Mouse (Mus musculus) gastrocnemius, postnatal 36 days (tissue): Measurements from ENCODE around the gene Olfr465-ps1. TPM values are rescaled to one million over a fixed set of nuclear protein-coding genes. Genes with fewer than 3 reads are reported as not detected.

Experiments used
- DNase-seq, 2 experiments: peaks; one replicate each; pipeline ENCODE4 v3.0.0; 2022
- intact Hi-C: fragments of 180-260 bp; cut with DNase I; formaldehyde crosslinking; loops from one replicate; pipeline ENCODE4 v1.15.1; 2025
- long read RNA-seq, 2 experiments: library from polyadenylated mRNA; stranded (forward); transcript quantifications; one replicate each; pipeline ENCODE4 v2.0.0; 2021
- total RNA-seq, 2 experiments: library from RNA; stranded (reverse); gene quantifications; 2 replicates each; pipeline ENCODE4 v1.2.3; 2021

Olfr465-ps1 gene
- total RNA-seq: not detected
- long read RNA-seq, experiment 1: 0 reads
- long read RNA-seq, experiment 2: 0 reads

- intact Hi-C loops: no loop called here
- DNase-seq: no peak
Observed at GRCm38 (mm10) chr13:65137789-65138188, at the start of gene Olfr465-ps1. Olfr465-ps1 (plus strand) TSS chr13:65138089.

GRCm38 (mm10) chr13:65095923-65096322 lies 42.0 kb upstream of the Olfr465-ps1 start:
- intact Hi-C loops: no loop called here
- DNase-seq: no peak

DNA sequence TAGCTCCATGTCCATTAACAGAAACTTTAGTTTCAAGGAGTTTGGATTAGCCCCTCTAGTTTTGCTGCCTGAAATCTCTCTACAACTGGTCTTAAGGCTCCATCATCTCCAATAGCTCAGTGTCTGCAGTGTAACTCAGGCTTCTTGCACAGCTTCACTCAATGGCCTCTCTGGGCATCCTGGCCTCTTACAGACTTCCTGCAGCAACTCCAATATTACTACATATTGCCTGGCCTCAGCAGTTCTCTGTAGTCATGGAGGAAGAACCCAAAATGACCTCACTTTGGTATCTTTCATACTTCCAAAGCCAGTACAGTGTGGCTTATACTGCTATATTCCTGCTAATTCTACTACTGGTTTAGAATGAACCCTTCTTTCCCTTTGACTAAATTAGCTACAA lies 40.9 kb upstream of the Olfr465-ps1 start:
- intact Hi-C loops: no loop called here
- no peak for DNase-seq

- DNase-seq: no peak
- intact Hi-C loops: no loop called here
Observed at GRCm38 (mm10) chr13:65100678-65101077, 37.2 kb upstream of the Olfr465-ps1 start.

- intact Hi-C loops: no loop called here
- no peak for DNase-seq
Observed at GRCm38 (mm10) chr13:65101232-65101631, 36.7 kb upstream of the Olfr465-ps1 start.

- intact Hi-C loops: no loop called here
- no peak for DNase-seq
Observed at GRCm38 (mm10) chr13:65111961-65112360, 25.9 kb upstream of the Olfr465-ps1 start.

DNA sequence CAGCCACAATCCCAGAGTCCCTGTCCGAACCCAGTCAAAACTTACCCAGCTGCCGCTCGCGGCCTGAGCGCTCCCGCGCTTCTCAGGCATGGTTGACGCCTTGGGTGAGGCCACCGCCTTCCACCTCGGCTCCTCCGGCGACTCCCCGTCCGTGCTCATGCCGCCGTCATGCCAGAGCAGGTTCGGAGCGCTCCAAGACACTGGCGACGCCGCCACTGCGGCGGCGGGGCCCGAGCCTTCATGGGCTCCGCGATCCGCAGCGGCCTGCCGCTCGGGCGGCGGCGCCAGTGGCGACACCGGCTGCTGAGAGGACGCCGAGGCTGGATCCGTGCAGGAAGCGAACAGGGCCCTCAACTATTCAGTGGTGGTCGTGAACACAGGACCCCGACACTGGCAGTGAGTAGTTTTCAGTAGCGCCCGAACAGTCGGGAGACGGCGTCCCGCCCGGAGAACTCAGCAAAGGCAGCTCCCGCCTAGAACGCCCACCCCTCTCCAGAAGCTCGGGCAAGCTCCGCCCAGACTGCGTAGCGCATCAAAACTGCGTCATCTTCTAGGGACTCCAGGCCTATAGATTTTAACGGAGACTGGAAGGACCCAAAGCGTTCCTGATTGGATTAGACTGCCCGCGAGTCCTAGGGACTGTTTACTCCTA lies 25.3 kb upstream of the Olfr465-ps1 start, which contains the start of gene Mfsd14b:
TSS of gene Mfsd14b (minus strand) at position 517 of the 652 bp plus-strand sequence.
- DNase-seq: peak; percentile 74 to 82
- intact Hi-C loops: no loop called here

DNA sequence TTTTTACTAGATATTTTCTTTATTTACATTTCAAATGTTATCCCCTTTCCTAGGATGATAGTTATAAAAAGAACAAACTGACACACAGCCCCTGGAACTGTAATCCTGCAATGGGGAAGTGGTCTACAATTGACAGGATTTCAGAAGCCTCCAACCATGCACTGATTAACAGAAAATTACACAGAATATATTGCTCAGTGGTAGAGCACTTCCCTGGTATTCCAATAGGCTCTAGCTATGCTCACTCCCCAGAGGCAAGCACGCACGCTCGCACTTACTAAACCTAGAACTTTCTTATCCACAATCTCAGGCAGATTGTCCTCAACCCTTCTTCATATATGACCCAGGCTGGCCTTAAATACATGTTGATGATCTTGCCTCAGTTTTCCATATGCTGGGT lies 24.6 kb upstream of the Olfr465-ps1 start:
- intact Hi-C loops: no loop called here
- no peak for DNase-seq

DNA sequence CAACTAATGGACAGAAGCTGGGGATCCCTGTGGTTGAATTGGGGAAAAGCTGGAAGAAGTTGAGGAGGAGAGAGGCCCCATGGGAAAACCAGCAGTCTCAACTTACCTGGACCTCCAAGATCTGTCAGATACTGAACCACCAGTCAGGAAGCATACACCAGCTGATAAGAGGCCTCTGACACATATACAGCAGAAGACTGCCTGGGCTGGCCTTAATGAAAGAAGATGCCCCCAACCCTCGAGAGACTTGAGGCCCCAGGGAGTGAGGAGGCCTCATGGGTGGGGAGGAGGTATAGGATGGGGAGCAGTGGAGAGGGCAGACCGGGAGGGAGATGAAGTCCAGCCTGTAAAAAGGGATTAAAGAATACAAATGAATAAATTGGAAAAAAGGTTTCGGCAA lies 16.9 kb upstream of the Olfr465-ps1 start:
- intact Hi-C loops: no loop called here
- DNase-seq: no peak

DNA sequence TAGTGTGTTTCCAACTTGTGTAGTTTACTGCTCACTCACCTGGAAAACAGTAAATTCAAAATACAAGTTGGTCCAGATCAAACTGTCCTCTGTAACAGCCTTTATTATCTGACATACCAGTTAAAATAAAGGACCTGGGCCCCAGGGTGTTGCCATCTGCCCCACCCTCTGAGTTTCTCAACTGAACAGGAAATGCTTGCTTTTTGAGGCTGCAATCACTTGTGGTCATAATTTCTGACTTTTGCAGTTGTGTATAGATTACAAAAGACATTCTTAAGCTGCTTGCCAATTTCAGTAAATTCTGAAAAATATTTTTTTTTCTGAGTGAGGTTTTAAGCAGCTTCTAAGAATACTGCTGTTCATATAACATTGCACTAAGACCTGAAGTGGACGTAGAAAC lies 15.8 kb upstream of the Olfr465-ps1 start:
- intact Hi-C loops: no loop called here
- DNase-seq: no peak

DNA sequence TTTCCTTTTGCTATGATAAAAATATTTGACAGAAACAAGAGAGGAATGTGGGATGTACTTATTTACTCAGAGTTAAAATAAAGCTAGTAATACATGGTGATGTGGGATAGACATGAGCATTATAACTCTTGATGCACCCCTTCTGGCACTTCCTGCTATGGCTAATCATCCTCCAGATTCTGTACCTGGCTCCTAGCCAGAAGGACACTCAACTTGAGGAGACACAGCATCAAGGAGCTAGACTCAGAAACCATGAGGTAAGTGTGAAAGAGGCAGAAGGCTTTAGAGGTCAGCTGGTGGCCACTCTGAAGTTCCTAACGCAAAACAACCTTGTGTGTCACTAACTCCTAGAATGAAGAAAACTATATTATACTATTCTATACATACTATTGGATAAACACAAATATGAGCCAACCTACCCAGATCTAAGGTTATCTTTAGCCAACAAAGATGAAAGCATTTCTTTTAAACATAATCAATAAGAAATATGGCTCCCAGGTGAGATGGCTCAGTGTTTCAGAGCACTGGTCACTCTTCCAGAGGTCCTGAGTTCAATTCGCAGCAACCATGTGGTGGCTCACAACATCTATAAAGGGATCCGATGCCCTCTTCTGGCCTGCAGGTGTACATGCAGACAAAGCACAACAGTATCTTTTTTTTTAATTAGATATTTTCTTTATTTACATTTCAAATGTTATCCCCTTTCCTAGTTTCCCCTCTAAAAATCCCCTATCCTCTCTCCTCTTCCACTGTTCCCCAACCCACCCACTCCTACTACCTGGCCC lies 10.6 kb upstream of the Olfr465-ps1 start:
- intact Hi-C loops: no loop called here
- no peak for DNase-seq

- no peak for DNase-seq
- intact Hi-C loops: no loop called here
Observed at GRCm38 (mm10) chr13:65149940-65150339, 12.1 kb downstream of the Olfr465-ps1 start, which contains the start of gene Olfr466. Olfr466 (plus strand) TSS chr13:65150240.

- no peak for DNase-seq
- intact Hi-C loops: no loop called here
Observed at GRCm38 (mm10) chr13:65174102-65174501, 36.2 kb downstream of the Olfr465-ps1 start.

DNA sequence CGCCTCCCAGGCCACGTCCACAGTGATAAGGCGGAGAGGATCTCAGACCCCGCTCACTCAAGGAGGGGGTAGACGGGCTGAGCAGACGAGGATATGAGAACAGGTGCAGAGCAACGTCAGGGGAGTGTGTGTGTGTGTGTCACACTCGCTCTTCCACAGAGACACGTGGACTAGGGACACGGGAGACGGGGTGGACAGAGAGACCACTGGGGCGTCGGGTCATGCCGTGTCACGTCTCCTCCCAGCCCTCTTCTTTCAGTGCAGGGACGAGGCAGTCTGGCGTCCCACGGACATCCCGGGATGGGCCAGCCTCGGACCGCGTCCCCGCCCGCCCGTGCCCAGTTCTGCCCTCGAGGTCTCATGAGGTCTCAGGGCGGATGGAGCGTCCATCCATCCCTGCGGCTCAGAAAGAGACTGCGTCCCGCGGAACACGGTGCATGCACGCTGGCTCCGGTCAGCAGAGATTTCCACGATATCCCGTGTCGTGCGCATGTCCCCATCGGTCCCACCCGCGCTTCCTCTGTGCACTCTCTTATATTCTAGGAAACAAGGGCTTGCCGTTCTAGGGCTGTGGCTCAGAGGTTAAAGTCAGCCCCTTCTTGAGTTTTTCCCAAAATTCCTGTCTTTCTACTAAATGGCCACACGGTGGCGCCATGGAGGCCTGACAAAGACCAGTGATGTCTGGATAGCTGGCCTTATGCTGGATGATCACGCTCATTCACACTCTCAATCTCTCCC lies 38.0 kb downstream of the Olfr465-ps1 start:
- no peak for DNase-seq
- intact Hi-C loops: no loop called here

DNA sequence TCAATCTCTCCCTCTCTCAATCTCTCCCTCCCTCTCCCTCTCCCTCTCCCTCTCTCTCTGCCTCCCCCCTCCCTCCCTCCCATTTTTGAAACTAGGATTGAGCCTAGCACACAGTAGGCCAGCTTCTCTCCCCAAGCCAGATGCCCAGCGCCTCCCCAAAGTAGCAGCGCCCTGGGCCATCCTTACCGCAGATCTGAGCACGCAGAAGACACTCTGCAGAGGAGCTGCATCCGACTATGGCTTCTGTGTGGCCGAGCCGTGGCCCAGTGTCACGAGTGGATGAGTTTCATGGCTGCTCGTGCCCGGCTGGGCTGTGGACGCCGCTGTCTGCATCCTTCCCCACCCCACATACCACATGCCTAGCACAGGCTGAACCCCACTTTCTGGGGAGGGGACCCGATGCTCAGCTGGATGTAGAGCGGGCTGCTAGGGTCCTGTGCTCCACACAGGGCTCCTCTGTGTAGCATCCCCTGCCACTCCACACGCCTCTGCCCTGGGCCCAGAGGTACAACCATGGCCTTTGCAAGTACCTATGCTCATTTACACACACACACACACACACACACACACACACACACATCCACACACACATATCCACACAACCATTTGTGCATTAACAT lies 38.7 kb downstream of the Olfr465-ps1 start:
- DNase-seq: no peak
- intact Hi-C loops: no loop called here

Other genes starting within 250 kb of the Olfr465-ps1 start
- not detected for gene Cntnap3, start 234.1 kb upstream of the Olfr465-ps1 start, total RNA-seq
- not detected for gene Spata31, start 220.7 kb upstream of the Olfr465-ps1 start, total RNA-seq
- not detected for gene Spata31d1c, start 105.0 kb upstream of the Olfr465-ps1 start, total RNA-seq
- not detected for gene Prss47, start 85.3 kb upstream of the Olfr465-ps1 start, total RNA-seq
- gene Mfsd14b, start 25.1 kb upstream of the Olfr465-ps1 start, total RNA-seq: 1 to 10 TPM; 6.5 to 6.6 TPM
- gene Olfr466, start 12.2 kb downstream of the Olfr465-ps1 start, total RNA-seq: not detected
- gene Nlrp4f, start 67.9 kb downstream of the Olfr465-ps1 start, total RNA-seq: not detected
- not detected for gene Gm10775, start 121.5 kb downstream of the Olfr465-ps1 start, total RNA-seq
- gene Zfp369, start 140.7 kb downstream of the Olfr465-ps1 start, total RNA-seq: 1 to 10 TPM; 8.4 to 9.0 TPM